Mouse (Mus musculus) CH12.LX (cell line): ENCODE data around the gene Camkmt. TPM values are rescaled to one million over a fixed set of nuclear protein-coding genes. Genes with fewer than 3 reads are reported as not detected.

Experiments used
- DNase-seq: peaks from one replicate; pipeline ENCODE4 v3.0.0-alpha.2; 2013; ENCODE audit errors: extremely low read depth
- H3K27ac ChIP-seq: 2 replicates; pipeline ENCODE4 v1.5.1; 2012; ENCODE audit warnings: low read depth, mild to moderate bottlenecking, control low read depth, moderate library complexity; ENCODE audit not compliant: insufficient read depth
- H3K27me3 ChIP-seq: replicated peaks from 2 replicates; pipeline ENCODE3; 2012; ENCODE audit warnings: inconsistent platforms
- H3K36me3 ChIP-seq, 2 experiments: replicated peaks in 1 of 2; 2 replicates each; pipeline versions ENCODE3 to v1.6.1; 2012; ENCODE audit warnings: inconsistent platforms in 1 of 2, low read length in 1 of 2, mild to moderate bottlenecking in 1 of 2, mixed read lengths in 1 of 2, moderate library complexity in 1 of 2; ENCODE audit not compliant: control insufficient read depth in 1 of 2, insufficient read depth in 1 of 2
- H3K4me1 ChIP-seq, 2 experiments: 2 replicates each; pipeline ENCODE4 v1.6.1; 2012; ENCODE audit warnings: inconsistent platforms in 1 of 2, moderate library complexity in 1 of 2; ENCODE audit not compliant: insufficient read depth in 2 of 2, control insufficient read depth in 1 of 2
- H3K4me2 ChIP-seq: 2 replicates; pipeline ENCODE4 v1.6.1; 2012; ENCODE audit warnings: low read depth, mild to moderate bottlenecking, control low read depth; ENCODE audit not compliant: poor library complexity, insufficient read depth, severe bottlenecking
- H3K4me3 ChIP-seq, 3 experiments: fragments of 150-350 bp in 1 of 3; sonication (generic) in 1 of 3; replicated peaks in 1 of 3; 2 replicates each; pipeline versions ENCODE3 to v1.5.1; 2011 to 2012; ENCODE audit warnings: low read depth in 2 of 3, low read length in 2 of 3, mild to moderate bottlenecking in 2 of 3, moderate library complexity in 2 of 3, control low read depth in 1 of 3, improper control_type of control experiment in 1 of 3, inconsistent platforms in 1 of 3, mixed read lengths in 1 of 3; ENCODE audit not compliant: poor library complexity in 1 of 3
- H3K79me2 ChIP-seq: replicated peaks from 2 replicates; pipeline ENCODE4 v1.6.1; 2012; ENCODE audit warnings: mild to moderate bottlenecking, moderate library complexity; ENCODE audit not compliant: control insufficient read depth, poor library complexity, insufficient read depth, severe bottlenecking; ENCODE audit errors: extremely low read depth
- H3K9ac ChIP-seq: 2 replicates; pipeline ENCODE4 v1.6.1; 2012; ENCODE audit warnings: low read depth, mild to moderate bottlenecking, control low read depth, moderate library complexity; ENCODE audit not compliant: insufficient read depth
- H3K9me3 ChIP-seq: replicated peaks from 2 replicates; pipeline ENCODE3; 2012; ENCODE audit warnings: low read length, inconsistent platforms, mixed read lengths
- CHD1 ChIP-seq: IDR thresholded peaks from 2 replicates; pipeline ENCODE4 v1.6.1; 2012; ENCODE audit warnings: low read depth, low read length, improper control_type of control experiment, inconsistent platforms
- CTCF ChIP-seq, 2 experiments: IDR thresholded peaks in 1 of 2; conservative IDR thresholded peaks in 1 of 2; 2 replicates each; pipeline ENCODE4 v1.5.1; 2011 to 2012; ENCODE audit warnings: low read depth in 2 of 2, low read length in 2 of 2, improper control_type of control experiment in 1 of 2, inconsistent platforms in 1 of 2, mild to moderate bottlenecking in 1 of 2, moderate library complexity in 1 of 2
- EP300 ChIP-seq: IDR thresholded peaks from 2 replicates; pipeline ENCODE4 v1.6.1; 2011; ENCODE audit warnings: low read length, improper control_type of control experiment
- ETS1 ChIP-seq: conservative IDR thresholded peaks from 2 replicates; pipeline ENCODE4 v1.6.1; 2012; ENCODE audit warnings: low read depth, mild to moderate bottlenecking, inconsistent platforms, low read length, improper control_type of control experiment, moderate library complexity
- GABPA ChIP-seq: IDR thresholded peaks from 2 replicates; pipeline ENCODE4 v1.6.1; 2012; ENCODE audit warnings: low read depth, low read length, improper control_type of control experiment, inconsistent platforms; ENCODE audit not compliant: insufficient replicate concordance
- IRF4 ChIP-seq: IDR thresholded peaks from 2 replicates; pipeline ENCODE4 v1.6.1; 2014; ENCODE audit warnings: low read depth, mild to moderate bottlenecking, inconsistent platforms, low read length, improper control_type of control experiment
- JUN ChIP-seq: IDR thresholded peaks from 2 replicates; pipeline ENCODE4 v1.6.1; 2011; ENCODE audit warnings: low read depth, mild to moderate bottlenecking, low read length, improper control_type of control experiment, moderate library complexity; ENCODE audit not compliant: insufficient read depth
- JUND ChIP-seq: conservative IDR thresholded peaks from 2 replicates; pipeline ENCODE4 v1.6.1; 2011; ENCODE audit warnings: low read depth, low read length, improper control_type of control experiment
- KAT2A ChIP-seq: IDR thresholded peaks from 2 replicates; pipeline ENCODE4 v1.6.1; 2012; ENCODE audit warnings: low read length, improper control_type of control experiment, inconsistent platforms; ENCODE audit not compliant: insufficient replicate concordance
- MAX ChIP-seq: IDR thresholded peaks from 2 replicates; pipeline ENCODE4 v1.6.1; 2011; ENCODE audit warnings: low read length, improper control_type of control experiment
- MAZ ChIP-seq: IDR thresholded peaks from 2 replicates; pipeline ENCODE4 v1.6.1; 2012; ENCODE audit warnings: low read depth, mild to moderate bottlenecking, inconsistent platforms, low read length, improper control_type of control experiment, moderate library complexity
- MYC ChIP-seq: IDR thresholded peaks from 2 replicates; pipeline ENCODE4 v1.6.1; 2011; ENCODE audit warnings: low read depth, mild to moderate bottlenecking, improper control_type of control experiment, low read length
- NRF1 ChIP-seq: IDR thresholded peaks from 2 replicates; pipeline ENCODE4 v1.6.1; 2014; ENCODE audit warnings: low read depth, mild to moderate bottlenecking, inconsistent platforms, low read length, improper control_type of control experiment, moderate library complexity
- PAX5 ChIP-seq: IDR thresholded peaks from 2 replicates; pipeline ENCODE4 v1.6.1; 2012; ENCODE audit warnings: low read length, inconsistent platforms, mixed read lengths
- POLR2AphosphoS2 ChIP-seq: IDR thresholded peaks from 2 replicates; pipeline ENCODE4 v1.6.1; 2011; ENCODE audit warnings: low read depth, low read length, improper control_type of control experiment
- RAD21 ChIP-seq: IDR thresholded peaks from 2 replicates; pipeline ENCODE4 v1.6.1; 2011; ENCODE audit warnings: low read depth, mild to moderate bottlenecking, low read length, improper control_type of control experiment, moderate library complexity
- SIN3A ChIP-seq: IDR thresholded peaks from 2 replicates; pipeline ENCODE4 v1.6.1; 2012; ENCODE audit warnings: low read length, improper control_type of control experiment, inconsistent platforms
- SMC3 ChIP-seq: IDR thresholded peaks from 2 replicates; pipeline ENCODE4 v1.6.1; 2011; ENCODE audit warnings: low read depth, low read length, improper control_type of control experiment
- TCF12 ChIP-seq: IDR thresholded peaks from 2 replicates; pipeline ENCODE4 v1.6.1; 2014; ENCODE audit warnings: low read depth, mild to moderate bottlenecking, inconsistent platforms, low read length, improper control_type of control experiment
- UBTF ChIP-seq: IDR thresholded peaks from 2 replicates; pipeline ENCODE4 v1.6.1; 2012; ENCODE audit warnings: low read depth, mild to moderate bottlenecking, inconsistent platforms, low read length, improper control_type of control experiment, moderate library complexity
- USF1 ChIP-seq: IDR thresholded peaks from 2 replicates; pipeline ENCODE4 v1.6.1; 2014; ENCODE audit warnings: low read depth, mild to moderate bottlenecking, inconsistent platforms, low read length, improper control_type of control experiment
- USF2 ChIP-seq: conservative IDR thresholded peaks from 2 replicates; pipeline ENCODE4 v1.6.1; 2011; ENCODE audit warnings: low read depth, low read length, improper control_type of control experiment
- ZC3H11A ChIP-seq: IDR thresholded peaks from 2 replicates; pipeline ENCODE4 v1.6.1; 2012; ENCODE audit warnings: low read depth, mild to moderate bottlenecking, inconsistent platforms, low read length, improper control_type of control experiment
- ZKSCAN1 ChIP-seq: IDR thresholded peaks from 2 replicates; pipeline ENCODE4 v1.6.1; 2012; ENCODE audit warnings: low read depth, inconsistent platforms, low read length, improper control_type of control experiment, borderline replicate concordance
- ZNF384 ChIP-seq: IDR thresholded peaks from 2 replicates; pipeline ENCODE4 v1.6.1; 2012; ENCODE audit warnings: low read depth, low read length, improper control_type of control experiment, inconsistent platforms
- dilution Hi-C: fragments of 300-500 bp; cut with MboI; formaldehyde crosslinking; loops from 2 replicates; pipeline ENCODE4 v1.14.3; 2020; ENCODE audit warnings: low sequenced_read_pairs; ENCODE audit not compliant: extremely low pct_unique_long_range_greater_than_20kb, extremely low pct_ligation_motif_present
- in situ Hi-C: fragments of 300-500 bp; cut with MboI; formaldehyde crosslinking; loops from 3 replicates; pipeline ENCODE4 v1.14.3; 2019; ENCODE audit warnings: low sequenced_read_pairs, low pct_ligation_motif_present, low pct_unique_long_range_greater_than_20kb, mixed read lengths
- polyA plus RNA-seq: library from polyadenylated mRNA; unstranded; fragments of >175 nt; gene quantifications from 2 replicates; pipeline ENCODE4 v1.2.1, GENCODE M21; 2012; ENCODE audit warnings: low read depth; ENCODE audit not compliant: insufficient read length
- total RNA-seq, 2 experiments: library from RNA; depleted of rRNA; stranded (reverse); fragments of 300-350 nt in 1 of 2; fragments of >200 nt in 1 of 2; gene quantifications; 2 replicates each; pipeline ENCODE4 v1.2.3; 2012 to 2014

Camkmt gene
- total and polyA plus RNA-seq, 3 experiments = 1.5 to 4.4 (median 1.8) TPM

GRCm38 (mm10) chr17:85149211-85149738, 58.9 kb downstream of the Camkmt start:
- H3K9me3 ChIP-seq = no peaks in the 10 kb centered on the region
- DNase-seq = no peak
- dilution Hi-C loops = no loop called here
- H3K27me3 ChIP-seq = no peaks in the 10 kb centered on the region
- in situ Hi-C loops = no loop called here
- no peak overlapping the region for H3K4me3 ChIP-seq
- H3K4me1 ChIP-seq = peaks cover 6 to 18% of the 10 kb centered on the region in 2 experiments; a peak in 3 of 4 replicates
- H3K4me2 ChIP-seq = no peak overlapping the region
- TF ChIP-seq USF1 = no peak
- TF ChIP-seq IRF4 = no peak
- TF ChIP-seq RAD21 = no peak
- no peak for TF ChIP-seq CTCF (conservative IDR thresholded peaks at IDR 0.05 in 1 of 2, IDR thresholded peaks at IDR 0.05 in 1 of 2; ENCODE audit: low read depth in 2 of 2, low read length in 2 of 2)
- TF ChIP-seq PAX5 = no peak
- TF ChIP-seq MYC = no peak
- TF ChIP-seq ZKSCAN1 = no peak
- no peak for TF ChIP-seq MAZ
- H3K27ac ChIP-seq = no peak overlapping the region
- no peaks in the 10 kb centered on the region for H3K79me2 ChIP-seq
- H3K36me3 ChIP-seq = no peaks in the 10 kb centered on the region
- no peak overlapping the region for H3K9ac ChIP-seq

DNA sequence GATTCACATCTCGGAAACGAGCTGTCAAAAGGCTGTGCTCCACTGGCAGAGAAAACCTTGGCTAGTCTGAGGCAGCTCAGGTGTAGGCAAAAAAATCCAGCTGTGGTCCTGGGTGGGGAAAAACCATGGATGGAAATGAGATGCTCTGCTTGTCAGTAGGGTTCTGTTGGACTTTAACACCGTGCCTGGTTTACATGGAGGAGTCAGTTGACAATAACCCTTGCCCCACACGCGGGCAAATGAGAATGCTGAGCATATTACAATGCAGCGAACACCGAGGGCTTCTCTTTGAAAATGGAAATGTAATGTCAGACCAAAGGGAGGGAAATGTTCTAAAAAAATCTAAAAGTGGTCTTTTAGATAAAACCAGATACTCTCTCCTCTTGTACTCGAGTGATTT, 60.9 kb downstream of the Camkmt start:
- Histone ChIP-seq H3K27ac (no peak overlapping the region), H3K9me3 (no peaks in the 10 kb centered on the region), H3K4me1 (peaks cover 8 to 22% of the 10 kb centered on the region in 2 experiments; a peak in 3 of 4 replicates), H3K27me3 (no peaks in the 10 kb centered on the region), H3K4me2 (peak overlapping the region; percentile 69), H3K4me3 (no peak overlapping the region), H3K9ac (no peak overlapping the region), H3K36me3 (no peaks in the 10 kb centered on the region), H3K79me2 (no peaks in the 10 kb centered on the region)
- in situ Hi-C loops = no loop called here
- dilution Hi-C loops = no loop called here
- TF ChIP-seq KAT2A (no peak), POLR2AphosphoS2 (no peak), CHD1 (no peak), ETS1 (no peak), ZNF384 (no peak), USF2 (no peak), JUN (no peak), UBTF (no peak), MAX (no peak), SMC3 (no peak), NRF1 (no peak), TCF12 (no peak), MAZ (no peak), ZKSCAN1 (no peak), EP300 (no peak; the same call in 1 of the 2 replicates), PAX5 (no peak), ZC3H11A (no peak), SIN3A (no peak), GABPA (no peak), JUND (no peak)
- DNase-seq = peak; percentile 27
